Mouse (Mus musculus) heart, adult 10 weeks (tissue): ENCODE results near the gene Ccn5. TPM values are rescaled to one million over a fixed set of nuclear protein-coding genes. Genes with fewer than 3 reads are reported as not detected.

Experiments used
- polyA plus RNA-seq: library from polyadenylated mRNA; stranded (reverse); fragments of 350-450 nt; fragmentation: Illumina TruSeq; extraction: RNeasy Lipid Tissue Mini Kit (QIAGEN cat#74804); gene quantifications from one replicate; pipeline ENCODE4 v1.2.3, GENCODE M21; 2014; ENCODE audit warnings: low read depth, low replicate concordance

The Ccn5 gene
- polyA plus RNA-seq: 6.4 TPM

DNA sequence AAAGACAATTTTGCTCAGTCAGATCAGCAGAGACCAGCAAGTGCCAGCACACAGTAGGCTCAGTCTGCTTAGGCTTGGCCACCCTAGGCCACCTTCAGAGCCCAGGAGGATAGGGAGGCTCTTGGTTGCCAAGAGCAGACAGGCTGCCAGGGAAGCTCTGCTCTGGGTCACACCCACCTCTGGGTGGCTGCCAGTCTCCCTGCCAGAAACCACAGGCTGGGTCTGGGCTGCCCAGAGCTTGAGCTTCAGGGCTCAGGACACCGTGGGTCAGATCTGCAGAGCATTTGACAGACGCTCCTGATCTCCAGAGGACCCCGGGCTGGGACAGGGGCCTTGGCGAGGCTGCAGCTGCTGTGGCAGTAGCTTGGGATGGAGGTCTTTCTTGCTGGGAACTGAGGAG is at the start of gene Ccn5:
Ccn5 (plus strand) TSS at position 255 of the 400 bp plus-strand sequence.

DNA sequence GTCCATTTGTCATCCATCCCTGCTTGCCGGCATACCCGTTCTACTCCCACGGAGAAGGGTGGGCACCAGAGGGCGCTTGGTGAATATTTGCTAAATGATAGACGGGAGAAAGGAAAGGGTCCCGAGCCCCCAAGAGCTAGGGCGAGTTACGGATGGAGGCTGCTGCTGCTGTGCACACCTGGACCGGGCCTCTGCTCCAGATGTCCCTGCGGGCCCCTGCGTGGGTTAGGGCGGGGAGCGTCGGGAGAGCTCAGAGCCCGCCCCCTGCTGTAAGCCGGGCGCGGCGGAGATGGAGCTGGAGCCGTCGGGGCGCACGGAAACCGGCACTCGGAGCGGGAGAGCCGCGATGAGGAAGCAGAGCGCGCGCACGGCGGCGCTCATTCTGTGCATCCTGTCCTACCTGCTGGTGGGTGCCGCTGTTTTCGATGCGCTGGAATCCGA is 32.8 kb downstream of the Ccn5 start, which contains the start of gene Kcnk15:
Kcnk15 (plus strand) TSS at position 191 of the 441 bp plus-strand sequence.

Other genes starting within 250 kb of the Ccn5 start
- gene Ttpal, start 218.5 kb upstream of the Ccn5 start, polyA plus RNA-seq: 14.8 TPM
- gene Serinc3, start 175.7 kb upstream of the Ccn5 start, polyA plus RNA-seq: 261 TPM
- 307 TPM for gene Pkig, start 162.5 kb upstream of the Ccn5 start, polyA plus RNA-seq
- gene Ada, start 70.6 kb upstream of the Ccn5 start, polyA plus RNA-seq: 1.1 TPM
- not detected for gene Kcnk15, start 32.8 kb downstream of the Ccn5 start, polyA plus RNA-seq
- 0.63 TPM for gene Rims4, start 97.8 kb downstream of the Ccn5 start, polyA plus RNA-seq
- 68.5 TPM for gene Ywhab, start 174.1 kb downstream of the Ccn5 start, polyA plus RNA-seq
- gene Pabpc1l, start 204.6 kb downstream of the Ccn5 start, polyA plus RNA-seq: 0.89 TPM
- 10.6 TPM for gene Stk4, start 249.5 kb downstream of the Ccn5 start, polyA plus RNA-seq